Mouse (Mus musculus): ENCODE measurements around the gene Cep170.

DNA sequence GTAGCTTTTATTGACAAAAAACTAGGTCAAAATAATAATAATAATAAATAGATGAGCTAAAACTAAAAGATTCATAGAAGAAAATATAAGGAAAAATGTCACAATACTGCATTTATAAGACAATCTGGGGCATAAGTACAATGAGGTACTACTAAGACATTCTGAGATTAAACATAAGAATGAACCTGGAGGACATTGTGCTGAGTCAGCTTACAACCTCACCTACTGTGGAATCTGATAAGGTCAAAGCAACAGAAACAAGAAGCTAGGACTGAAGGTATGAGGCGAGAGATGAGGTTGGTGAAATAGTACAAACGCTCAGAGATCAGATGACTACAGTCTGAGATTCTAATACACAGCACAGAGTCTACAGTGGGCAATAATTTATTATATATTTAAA lies 86.5 kb downstream of the Cep170 start:
- TF ChIP-seq CTCF (IDR thresholded peaks at IDR 0.05; ENCODE audit: borderline replicate concordance, control insufficient read depth, extremely low read depth, insufficient read depth, low read length, poor library complexity) (no peak), POLR2A (IDR thresholded peaks at IDR 0.05; ENCODE audit: control insufficient read depth, extremely low read depth, insufficient read depth, low read length, poor library complexity) (no peak)
